Mouse (Mus musculus) embryonic facial prominence, embryonic 11.5 days (tissue): ENCODE results near the gene Ergic1. TPM values are rescaled to one million over a fixed set of nuclear protein-coding genes. Genes with fewer than 3 reads are reported as not detected.

Experiments
- ATAC-seq: fragments of 200-750 bp; cut with Nextera tagmentation; replicated peaks from 2 replicates; pipeline ENCODE4 v1.8.0; 2017; ENCODE audit warnings: low read depth; ENCODE audit not compliant: insufficient number of reproducible peaks, low FRiP score, low TSS enrichment
- DNase-seq: peaks from one replicate; pipeline ENCODE4 v3.0.0-alpha.2; 2015; ENCODE audit warnings: low spot score
- H3K27ac ChIP-seq: fragments of 300-500 bp; sonication (generic); replicated peaks from 2 replicates; pipeline ENCODE4 v1.5.1; 2014; ENCODE audit warnings: mild to moderate bottlenecking, low read depth, low read length, control low read depth
- H3K27me3 ChIP-seq: fragments of 300-500 bp; sonication (generic); 2 replicates; pipeline ENCODE4 v1.6.1; 2014; ENCODE audit warnings: mild to moderate bottlenecking, low read length, moderate library complexity, mixed read lengths; ENCODE audit not compliant: control insufficient read depth, insufficient read depth
- H3K36me3 ChIP-seq: fragments of 300-500 bp; sonication (generic); replicated peaks from 2 replicates; pipeline ENCODE4 v1.6.1; 2014; ENCODE audit warnings: low read depth, mild to moderate bottlenecking, low read length, moderate library complexity, mixed read lengths; ENCODE audit not compliant: control insufficient read depth, insufficient read depth
- H3K4me1 ChIP-seq: fragments of 300-500 bp; sonication (generic); 2 replicates; pipeline ENCODE4 v1.6.1; 2014; ENCODE audit warnings: low read length, mixed read lengths; ENCODE audit not compliant: control insufficient read depth, insufficient read depth
- H3K4me2 ChIP-seq: fragments of 300-500 bp; sonication (generic); 2 replicates; pipeline ENCODE4 v1.6.1; 2014; ENCODE audit warnings: low read depth, mild to moderate bottlenecking, control low read depth, low read length, moderate library complexity
- H3K4me3 ChIP-seq: fragments of 300-500 bp; sonication (generic); 2 replicates; pipeline ENCODE4 v1.5.1; 2014; ENCODE audit warnings: low read depth, low read length, control low read depth
- H3K9ac ChIP-seq: fragments of 300-500 bp; sonication (generic); replicated peaks from 2 replicates; pipeline ENCODE4 v1.6.1; 2014; ENCODE audit warnings: mild to moderate bottlenecking, control low read depth, low read length
- H3K9me3 ChIP-seq: fragments of 300-500 bp; sonication (generic); replicated peaks from 2 replicates; pipeline ENCODE4 v1.6.1; 2016; ENCODE audit warnings: mild to moderate bottlenecking, low read length, inconsistent platforms, mixed read lengths; ENCODE audit not compliant: control insufficient read depth
- whole genome bisulfite sequencing: fragments of 180-500 bp; shearing (Covaris S2); extraction: QIAGEN DNeasy Blood & Tissue Kit; methylation state at CpG from one replicate; pipeline ENCODE4 v1.1.7; 2014; 5-methylcytosine and 5-hydroxymethylcytosine counted together
- polyA plus RNA-seq: library from polyadenylated mRNA; unstranded; fragments of >200 nt; fragmentation: Nextera tagmentation; extraction: Ambion mirVana; gene quantifications from 2 replicates; pipeline ENCODE4 v1.2.1, GENCODE M21; 2014

The Ergic1 gene
- polyA plus RNA-seq, 1 experiment from 2014 or later, result 138 TPM

DNA sequence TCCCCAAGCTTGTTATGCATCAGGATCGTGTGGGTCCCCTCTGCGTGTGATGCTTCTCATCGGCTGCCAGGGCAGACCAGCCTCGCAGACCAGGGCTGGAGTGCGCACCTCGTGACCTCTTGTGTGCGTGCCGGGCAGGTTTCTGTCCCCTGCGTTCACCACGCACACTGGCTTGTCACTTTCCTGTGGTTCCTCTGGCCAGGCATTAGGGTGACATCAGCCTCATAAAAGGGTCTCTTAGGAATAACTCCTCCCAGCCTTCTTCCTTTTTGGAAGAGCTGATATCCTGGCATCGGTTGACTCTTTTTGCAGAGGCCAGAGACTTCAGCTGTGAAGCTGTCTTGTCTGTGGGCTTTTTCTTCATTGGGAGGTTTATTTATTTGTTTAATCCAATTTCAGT lies 12.8 kb downstream of the Ergic1 start:
- no peaks in the 10 kb centered on the region for H3K27me3 ChIP-seq
- DNase-seq (no peak), ATAC-seq (no peak)
- no peaks in the 10 kb centered on the region for H3K4me1 ChIP-seq
- no peaks in the 10 kb centered on the region; the same call in 1 of the 2 replicates for H3K36me3 ChIP-seq
- no peak overlapping the region for H3K4me2 ChIP-seq
- H3K9me3 ChIP-seq, result no peaks in the 10 kb centered on the region
- H3K27ac ChIP-seq, result no peak overlapping the region
- no peak overlapping the region for H3K9ac ChIP-seq
- 86% methylated on average over 11 of the region's 11 CpGs for WGBS
- no peak overlapping the region for H3K4me3 ChIP-seq

DNA sequence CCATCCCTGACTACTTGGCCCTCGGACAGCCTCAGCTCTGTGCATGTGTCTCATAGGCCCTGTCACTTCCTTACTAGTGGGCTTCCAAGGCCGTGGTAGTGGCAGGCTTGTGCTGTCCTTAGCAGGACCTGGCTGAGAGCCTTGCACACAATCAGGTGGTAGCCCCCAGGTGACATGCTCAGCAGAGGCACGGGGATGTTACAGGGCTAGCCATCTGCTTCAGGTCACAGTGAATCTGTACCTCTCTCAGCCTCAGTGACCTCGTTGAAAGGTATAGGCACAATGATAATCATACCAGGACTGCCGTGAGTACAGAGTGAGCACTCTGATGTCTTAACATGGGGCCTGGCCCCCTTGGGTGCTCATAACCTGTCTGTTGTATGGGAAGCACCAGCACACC lies 13.4 kb downstream of the Ergic1 start:
- Histone ChIP-seq H3K27me3 (no peaks in the 10 kb centered on the region), H3K4me3 (no peak overlapping the region), H3K27ac (no peak overlapping the region), H3K4me1 (no peaks in the 10 kb centered on the region), H3K36me3 (no peaks in the 10 kb centered on the region; the same call in 1 of the 2 replicates), H3K9ac (no peak overlapping the region), H3K4me2 (no peak overlapping the region), H3K9me3 (no peaks in the 10 kb centered on the region)
- 81% methylated on average over 5 of the region's 5 CpGs for WGBS
- DNase-seq (no peak), ATAC-seq (no peak)

DNA sequence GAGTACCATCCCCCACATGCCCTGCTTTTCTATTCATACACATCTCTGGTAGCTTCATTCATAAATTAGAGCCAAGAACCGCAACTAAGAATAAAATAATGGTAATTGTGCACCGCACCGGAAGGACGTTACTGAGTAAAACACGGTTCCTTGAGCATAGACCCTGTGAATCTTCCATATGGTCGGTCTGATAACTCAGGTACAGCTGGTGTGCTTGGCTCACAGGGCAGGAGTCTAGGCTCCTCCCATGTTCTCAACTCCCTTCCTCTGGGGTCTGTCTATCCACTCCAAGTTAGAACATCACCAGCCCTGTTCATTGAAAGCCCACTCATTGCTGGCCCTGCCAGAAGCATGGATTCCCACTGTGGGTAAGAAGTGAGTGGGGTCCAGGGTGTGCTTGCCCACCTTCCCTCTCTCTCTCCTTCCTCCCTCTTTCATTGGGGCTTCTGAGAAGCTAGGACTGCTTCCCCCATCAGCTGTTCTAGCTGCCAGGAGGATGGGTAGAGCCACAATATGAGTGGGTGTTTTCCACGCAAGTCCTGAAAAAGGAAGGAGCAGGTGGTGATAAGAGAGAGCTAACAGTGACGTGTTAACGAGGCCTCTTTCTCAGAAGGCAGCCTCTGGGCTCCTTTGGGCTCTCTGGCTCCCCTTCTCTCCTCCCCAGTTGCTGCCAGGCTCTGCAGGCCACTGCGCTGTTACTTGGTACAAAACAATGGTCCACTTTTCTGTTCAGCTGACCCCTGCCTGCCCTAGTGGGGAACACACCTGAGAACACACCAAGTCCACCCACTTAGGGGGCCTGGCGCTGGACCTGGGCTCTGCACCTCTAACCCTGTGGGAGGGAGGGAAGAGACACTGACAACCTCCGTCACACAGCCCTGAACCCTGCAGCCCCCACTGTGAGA lies 14.7 kb downstream of the Ergic1 start:
- ATAC-seq (no peak; the same call in 1 of the 2 replicates), DNase-seq (no peak)
- Histone ChIP-seq H3K4me1 (no peaks in the 10 kb centered on the region), H3K9ac (no peak overlapping the region), H3K27ac (no peak overlapping the region), H3K4me3 (no peak overlapping the region), H3K27me3 (no peaks in the 10 kb centered on the region), H3K36me3 (no peaks in the 10 kb centered on the region; the same call in 1 of the 2 replicates), H3K4me2 (no peak overlapping the region), H3K9me3 (no peaks in the 10 kb centered on the region)
- 82% methylated on average over 12 of the region's 12 CpGs for WGBS

DNA sequence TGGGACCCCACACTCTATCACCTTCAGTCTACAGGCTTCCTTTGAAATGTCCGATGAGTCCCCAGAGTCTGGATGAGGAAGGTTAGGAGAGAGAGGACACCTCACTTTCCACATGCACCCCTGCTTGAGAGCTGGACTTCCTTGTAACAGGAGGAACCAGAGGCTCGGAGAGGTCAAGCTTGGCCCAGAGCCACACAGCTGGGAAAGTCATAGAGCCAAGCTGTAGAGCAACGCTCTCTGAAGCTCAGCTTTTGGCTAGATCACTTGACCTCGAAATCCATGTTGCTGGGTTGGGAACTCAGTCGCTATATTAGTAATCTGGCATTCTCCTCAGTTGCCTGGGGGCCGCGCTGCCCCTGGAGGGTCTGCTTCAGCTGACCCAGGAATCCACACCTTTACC lies 15.5 kb downstream of the Ergic1 start:
- Histone ChIP-seq H3K4me2 (no peak overlapping the region), H3K4me3 (no peak overlapping the region), H3K36me3 (no peaks in the 10 kb centered on the region; the same call in 1 of the 2 replicates), H3K9me3 (no peaks in the 10 kb centered on the region), H3K4me1 (no peaks in the 10 kb centered on the region), H3K27ac (no peak overlapping the region), H3K9ac (no peak overlapping the region), H3K27me3 (no peaks in the 10 kb centered on the region)
- WGBS, result 92% methylated on average over 7 of the region's 7 CpGs
- no peak for ATAC-seq
- no peak for DNase-seq

DNA sequence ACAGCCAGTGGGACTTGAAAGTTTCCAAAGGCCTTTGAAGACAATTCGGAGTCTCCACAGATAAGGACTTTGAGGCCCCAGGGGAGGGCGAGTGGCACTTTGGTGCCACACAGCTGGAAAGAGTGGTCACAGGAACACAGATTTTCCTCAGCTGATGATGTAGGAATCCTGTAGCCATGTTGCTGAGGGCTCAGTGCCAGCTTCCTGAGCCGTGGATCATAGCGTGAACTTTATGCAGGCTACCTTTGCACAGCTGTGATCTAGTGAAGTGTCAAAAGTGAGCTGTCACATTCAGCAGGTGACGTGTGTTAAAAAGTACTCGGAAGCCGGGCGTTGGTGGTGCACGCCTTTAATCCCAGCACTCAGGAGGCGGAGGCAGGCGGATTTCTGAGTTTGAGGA lies 16.0 kb downstream of the Ergic1 start:
- 87% methylated on average over 11 of the region's 11 CpGs for WGBS
- Histone ChIP-seq H3K36me3 (no peaks in the 10 kb centered on the region; the same call in 1 of the 2 replicates), H3K4me2 (no peak overlapping the region), H3K4me3 (no peak overlapping the region), H3K4me1 (no peaks in the 10 kb centered on the region), H3K27ac (no peak overlapping the region), H3K9ac (no peak overlapping the region), H3K27me3 (no peaks in the 10 kb centered on the region), H3K9me3 (no peaks in the 10 kb centered on the region)
- ATAC-seq (no peak), DNase-seq (no peak)

DNA sequence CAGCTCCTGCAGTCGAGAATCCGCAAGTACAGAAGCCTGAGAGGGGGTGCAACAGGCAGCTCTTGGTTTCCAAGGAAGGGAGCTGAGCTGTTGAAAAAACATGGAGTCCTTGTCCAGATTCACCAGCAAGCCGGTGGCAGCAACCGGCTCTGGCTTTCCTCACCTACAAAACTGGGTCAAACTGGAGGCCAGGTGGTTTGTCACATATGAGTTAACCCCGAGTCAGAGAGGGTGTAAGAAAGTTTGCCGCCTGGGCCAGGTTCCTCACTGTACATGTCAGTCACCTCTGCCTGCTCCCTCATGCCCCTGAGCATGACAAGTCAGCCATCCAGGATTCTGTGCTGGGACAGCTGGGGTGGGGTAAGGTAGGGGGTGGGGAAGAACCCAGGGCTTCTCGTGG lies 16.9 kb downstream of the Ergic1 start:
- no peak overlapping the region for H3K4me3 ChIP-seq
- no peak overlapping the region for H3K9ac ChIP-seq
- H3K4me2 ChIP-seq, result no peak overlapping the region
- no peaks in the 10 kb centered on the region for H3K27me3 ChIP-seq
- no peak overlapping the region for H3K27ac ChIP-seq
- ATAC-seq (no peak), DNase-seq (no peak)
- H3K9me3 ChIP-seq, result no peaks in the 10 kb centered on the region
- WGBS, result 79% methylated on average over 7 of the region's 7 CpGs
- H3K36me3 ChIP-seq, result no peaks in the 10 kb centered on the region; the same call in 1 of the 2 replicates
- H3K4me1 ChIP-seq, result no peaks in the 10 kb centered on the region

DNA sequence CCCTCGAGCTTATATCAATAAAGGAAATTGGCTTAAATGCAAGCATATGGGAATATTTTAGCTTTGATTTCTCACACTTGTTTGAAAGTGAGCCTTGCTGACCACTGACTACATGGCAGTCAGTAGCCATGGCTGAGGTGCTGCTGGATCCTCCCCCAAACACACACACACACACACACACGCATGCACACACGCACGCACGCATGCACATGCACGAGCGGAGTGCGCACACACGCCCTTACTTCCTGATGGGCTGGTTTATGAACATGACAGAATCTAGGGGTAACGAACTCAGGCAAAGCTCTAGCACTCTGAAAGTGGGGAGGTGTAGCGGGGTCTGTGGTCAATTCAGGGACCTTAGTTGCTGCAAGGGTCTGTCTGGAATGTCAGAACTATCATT lies 17.5 kb downstream of the Ergic1 start:
- H3K36me3 ChIP-seq, result no peaks in the 10 kb centered on the region; the same call in 1 of the 2 replicates
- WGBS, result 90% methylated on average over 11 of the region's 11 CpGs

DNA sequence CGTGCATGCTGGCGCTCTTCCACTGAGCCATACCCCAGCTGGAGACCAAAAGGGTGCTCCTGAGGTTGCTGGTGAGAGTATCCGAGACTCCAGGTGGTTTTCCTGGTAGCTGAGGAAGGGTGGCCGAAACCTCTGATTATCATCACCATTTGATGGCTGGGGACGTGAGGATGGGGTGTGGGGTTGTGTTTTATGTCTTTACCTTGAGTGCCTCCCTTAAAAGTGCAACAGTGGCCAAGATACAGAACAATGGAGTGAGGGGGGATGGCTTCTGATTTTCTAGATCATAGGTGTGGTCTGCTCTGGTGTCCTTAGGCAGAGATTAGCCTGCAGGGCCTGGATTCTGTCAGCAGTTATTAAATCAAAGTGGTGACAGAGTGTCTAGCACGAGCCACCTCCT lies 18.1 kb downstream of the Ergic1 start:
- H3K27me3 ChIP-seq, result no peaks in the 10 kb centered on the region
- no peak overlapping the region for H3K9ac ChIP-seq
- WGBS, result 87% methylated on average over 6 of the region's 6 CpGs
- H3K9me3 ChIP-seq, result no peaks in the 10 kb centered on the region
- ATAC-seq, result no peak
- H3K4me1 ChIP-seq, result no peaks in the 10 kb centered on the region; the same call in 1 of the 2 replicates
- no peaks in the 10 kb centered on the region; the same call in 1 of the 2 replicates for H3K36me3 ChIP-seq
- DNase-seq, result no peak
- no peak overlapping the region for H3K4me3 ChIP-seq
- no peak overlapping the region for H3K27ac ChIP-seq
- H3K4me2 ChIP-seq, result no peak overlapping the region

More for the DNA sequence above, 17.5 kb downstream of the Ergic1 start:
- no peak for ATAC-seq
- Histone ChIP-seq H3K27ac (no peak overlapping the region), H3K4me2 (no peak overlapping the region), H3K27me3 (no peaks in the 10 kb centered on the region), H3K4me1 (no peaks in the 10 kb centered on the region), H3K9ac (no peak overlapping the region), H3K4me3 (no peak overlapping the region), H3K9me3 (no peaks in the 10 kb centered on the region)
- DNase-seq, result no peak
